Mouse (Mus musculus): ENCODE data around the gene Ctnnbl1. TPM values are rescaled to one million over a fixed set of nuclear protein-coding genes. Genes with fewer than 3 reads are reported as not detected.

Ctnnbl1 gene
- polyA plus RNA-seq, 1 experiment from 2014 or later = 55.4 TPM

- Histone ChIP-seq H3K4me2 (replicated peaks; ENCODE audit: low read depth, low read length) (no peak overlapping the region), H3K9ac (replicated peaks; ENCODE audit: low read depth, low read length) (no peak overlapping the region), H3K36me3 (ENCODE audit: control insufficient read depth, insufficient read depth, low read length) (peaks cover 3% of the 10 kb centered on the region; the same call in 1 of the 2 replicates), H3K27ac (ENCODE audit: low read length) (no peak overlapping the region), H3K4me3 (ENCODE audit: low read depth, low read length) (no peak overlapping the region), H3K4me1 (ENCODE audit: control insufficient read depth, insufficient read depth, low read length) (no peaks in the 10 kb centered on the region), H3K27me3 (ENCODE audit: control insufficient read depth, insufficient read depth, low read length) (no peaks in the 10 kb centered on the region), H3K9me3 (ENCODE audit: control insufficient read depth, low read depth, low read length) (no peaks in the 10 kb centered on the region)
- WGBS = 82% methylated on average over 14 of the region's 14 CpGs
- ATAC-seq (ENCODE audit: insufficient number of reproducible peaks, insufficient read depth, low FRiP score, low read depth) = no peak
These were observed 54.4 kb downstream of the Ctnnbl1 start for GRCm38 (mm10) chr2:157791528-157792162.

- WGBS = 85% methylated on average over 10 of the region's 10 CpGs
- Histone ChIP-seq H3K4me1 (ENCODE audit: control insufficient read depth, insufficient read depth, low read length) (no peaks in the 10 kb centered on the region), H3K27me3 (ENCODE audit: control insufficient read depth, insufficient read depth, low read length) (no peaks in the 10 kb centered on the region), H3K27ac (ENCODE audit: low read length) (no peak overlapping the region), H3K9me3 (ENCODE audit: control insufficient read depth, low read depth, low read length) (no peaks in the 10 kb centered on the region), H3K36me3 (ENCODE audit: control insufficient read depth, insufficient read depth, low read length) (peaks cover 3% of the 10 kb centered on the region; the same call in 1 of the 2 replicates), H3K4me2 (replicated peaks; ENCODE audit: low read depth, low read length) (no peak overlapping the region), H3K4me3 (ENCODE audit: low read depth, low read length) (no peak overlapping the region), H3K9ac (replicated peaks; ENCODE audit: low read depth, low read length) (no peak overlapping the region)
- ATAC-seq (ENCODE audit: insufficient number of reproducible peaks, insufficient read depth, low FRiP score, low read depth) = no peak
These were observed 55.8 kb downstream of the Ctnnbl1 start for GRCm38 (mm10) chr2:157792840-157793552.

GRCm38 (mm10) chr2:157793851-157794332 is 56.7 kb downstream of the Ctnnbl1 start:
- H3K36me3 ChIP-seq (ENCODE audit: control insufficient read depth, insufficient read depth, low read length) = peaks cover 3% of the 10 kb centered on the region; the same call in 1 of the 2 replicates
- no peak overlapping the region for H3K4me3 ChIP-seq (ENCODE audit: low read depth, low read length)
- H3K9me3 ChIP-seq (ENCODE audit: control insufficient read depth, low read depth, low read length) = no peaks in the 10 kb centered on the region
- H3K4me2 ChIP-seq (replicated peaks; ENCODE audit: low read depth, low read length) = no peak overlapping the region
- WGBS = 81% methylated on average over 8 of the region's 8 CpGs
- H3K27ac ChIP-seq (ENCODE audit: low read length) = no peak overlapping the region
- no peak for ATAC-seq (ENCODE audit: insufficient number of reproducible peaks, insufficient read depth, low FRiP score, low read depth)
- no peaks in the 10 kb centered on the region for H3K4me1 ChIP-seq (ENCODE audit: control insufficient read depth, insufficient read depth, low read length)
- no peaks in the 10 kb centered on the region for H3K27me3 ChIP-seq (ENCODE audit: control insufficient read depth, insufficient read depth, low read length)
- H3K9ac ChIP-seq (replicated peaks; ENCODE audit: low read depth, low read length) = no peak overlapping the region

- Histone ChIP-seq H3K27me3 (ENCODE audit: control insufficient read depth, insufficient read depth, low read length) (no peaks in the 10 kb centered on the region), H3K9me3 (ENCODE audit: control insufficient read depth, low read depth, low read length) (no peaks in the 10 kb centered on the region), H3K9ac (replicated peaks; ENCODE audit: low read depth, low read length) (no peak overlapping the region), H3K27ac (ENCODE audit: low read length) (no peak overlapping the region), H3K4me1 (ENCODE audit: control insufficient read depth, insufficient read depth, low read length) (no peaks in the 10 kb centered on the region), H3K4me3 (ENCODE audit: low read depth, low read length) (no peak overlapping the region), H3K36me3 (ENCODE audit: control insufficient read depth, insufficient read depth, low read length) (peaks cover 7% of the 10 kb centered on the region; the same call in 1 of the 2 replicates), H3K4me2 (replicated peaks; ENCODE audit: low read depth, low read length) (no peak overlapping the region)
- ATAC-seq (ENCODE audit: insufficient number of reproducible peaks, insufficient read depth, low FRiP score, low read depth) = no peak
- 79% methylated on average over 1 of the region's 1 CpGs for WGBS
These were observed 58.6 kb downstream of the Ctnnbl1 start for GRCm38 (mm10) chr2:157795627-157796423.

GRCm38 (mm10) chr2:157799533-157799932 is 62.3 kb downstream of the Ctnnbl1 start:
- 88% methylated on average over 9 of the region's 9 CpGs for WGBS
- Histone ChIP-seq H3K4me3 (ENCODE audit: low read depth, low read length) (no peak overlapping the region), H3K27me3 (ENCODE audit: control insufficient read depth, insufficient read depth, low read length) (no peaks in the 10 kb centered on the region), H3K9ac (replicated peaks; ENCODE audit: low read depth, low read length) (no peak overlapping the region), H3K9me3 (ENCODE audit: control insufficient read depth, low read depth, low read length) (no peaks in the 10 kb centered on the region), H3K4me1 (ENCODE audit: control insufficient read depth, insufficient read depth, low read length) (no peaks in the 10 kb centered on the region), H3K27ac (ENCODE audit: low read length) (no peak overlapping the region), H3K4me2 (replicated peaks; ENCODE audit: low read depth, low read length) (no peak overlapping the region), H3K36me3 (ENCODE audit: control insufficient read depth, insufficient read depth, low read length) (peaks cover 4% of the 10 kb centered on the region; the same call in 1 of the 2 replicates)
- ATAC-seq (ENCODE audit: insufficient number of reproducible peaks, insufficient read depth, low FRiP score, low read depth) = no peak

- Histone ChIP-seq H3K36me3 (ENCODE audit: control insufficient read depth, insufficient read depth, low read length) (peaks cover 4% of the 10 kb centered on the region; the same call in 1 of the 2 replicates), H3K9ac (replicated peaks; ENCODE audit: low read depth, low read length) (no peak overlapping the region), H3K27me3 (ENCODE audit: control insufficient read depth, insufficient read depth, low read length) (no peaks in the 10 kb centered on the region), H3K9me3 (ENCODE audit: control insufficient read depth, low read depth, low read length) (no peaks in the 10 kb centered on the region), H3K4me2 (replicated peaks; ENCODE audit: low read depth, low read length) (no peak overlapping the region), H3K27ac (ENCODE audit: low read length) (no peak overlapping the region), H3K4me3 (ENCODE audit: low read depth, low read length) (no peak overlapping the region), H3K4me1 (ENCODE audit: control insufficient read depth, insufficient read depth, low read length) (no peaks in the 10 kb centered on the region)
- ATAC-seq (ENCODE audit: insufficient number of reproducible peaks, insufficient read depth, low FRiP score, low read depth) = no peak
- WGBS = 82% methylated on average over 2 of the region's 2 CpGs
These were observed 63.1 kb downstream of the Ctnnbl1 start for GRCm38 (mm10) chr2:157800288-157800687.

GRCm38 (mm10) chr2:157800746-157801501 is 63.7 kb downstream of the Ctnnbl1 start:
- Histone ChIP-seq H3K9me3 (ENCODE audit: control insufficient read depth, low read depth, low read length) (no peaks in the 10 kb centered on the region), H3K4me3 (ENCODE audit: low read depth, low read length) (no peak overlapping the region), H3K27me3 (ENCODE audit: control insufficient read depth, insufficient read depth, low read length) (no peaks in the 10 kb centered on the region), H3K9ac (replicated peaks; ENCODE audit: low read depth, low read length) (no peak overlapping the region), H3K4me2 (replicated peaks; ENCODE audit: low read depth, low read length) (no peak overlapping the region), H3K27ac (ENCODE audit: low read length) (no peak overlapping the region), H3K36me3 (ENCODE audit: control insufficient read depth, insufficient read depth, low read length) (peaks cover 4% of the 10 kb centered on the region; the same call in 1 of the 2 replicates), H3K4me1 (ENCODE audit: control insufficient read depth, insufficient read depth, low read length) (no peaks in the 10 kb centered on the region)
- no peak for ATAC-seq (ENCODE audit: insufficient number of reproducible peaks, insufficient read depth, low FRiP score, low read depth)
- WGBS = 61% methylated on average over 11 of the region's 11 CpGs
